Mouse (Mus musculus) embryo, embryonic 11 days (tissue): ENCODE data around the gene Tm9sf3.
A peak's percentile ranks its signal among the peaks of the same experiment; 100 is the strongest.
"Not testable (repeated sequence)": the region's sequence is repeated elsewhere in the genome, so short reads cannot be mapped to it uniquely, and the experiment has no call there.

ENCODE experiments used
- DNase-seq: peaks from one replicate; pipeline ENCODE4 v3.0.0-alpha.2; 2015

Gene Tm9sf3

DNA sequence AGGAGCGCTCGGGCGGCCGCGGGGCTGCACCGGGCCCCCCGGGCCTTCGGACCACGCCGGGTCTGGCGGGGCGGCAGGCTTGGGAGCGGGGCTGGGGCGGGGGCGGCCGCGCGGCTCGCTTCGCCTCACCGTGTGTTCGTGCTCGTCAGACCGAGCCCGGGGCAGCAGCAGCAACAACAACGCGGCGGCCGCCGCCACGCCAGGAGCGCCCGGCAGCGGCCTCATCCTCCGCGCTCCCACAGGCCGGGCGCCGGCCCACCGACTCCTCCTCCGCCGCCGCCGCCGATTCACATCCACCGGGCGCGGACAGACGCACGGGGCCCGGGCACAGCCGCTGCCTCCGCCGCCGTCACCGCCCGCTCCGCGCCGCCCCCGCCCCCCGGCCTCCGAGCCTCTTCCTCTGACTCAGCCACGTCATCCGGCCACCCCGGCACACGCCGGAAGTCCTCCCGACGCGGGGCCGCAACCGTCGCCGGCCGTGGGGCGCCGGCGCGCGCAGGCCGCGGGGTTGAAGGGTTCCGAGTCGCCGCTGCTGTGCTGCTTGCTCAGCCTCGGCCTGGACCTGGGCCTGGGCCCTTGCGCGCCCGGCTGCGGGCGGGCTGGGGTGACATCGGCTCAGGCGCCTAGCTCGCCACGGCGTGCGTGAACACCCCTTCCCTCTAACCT lies at the start of gene Tm9sf3:
TSS of gene Tm9sf3 (minus strand) at position 368 of the 666 bp plus-strand sequence.
- DNase-seq: peak; percentile 93

DNA sequence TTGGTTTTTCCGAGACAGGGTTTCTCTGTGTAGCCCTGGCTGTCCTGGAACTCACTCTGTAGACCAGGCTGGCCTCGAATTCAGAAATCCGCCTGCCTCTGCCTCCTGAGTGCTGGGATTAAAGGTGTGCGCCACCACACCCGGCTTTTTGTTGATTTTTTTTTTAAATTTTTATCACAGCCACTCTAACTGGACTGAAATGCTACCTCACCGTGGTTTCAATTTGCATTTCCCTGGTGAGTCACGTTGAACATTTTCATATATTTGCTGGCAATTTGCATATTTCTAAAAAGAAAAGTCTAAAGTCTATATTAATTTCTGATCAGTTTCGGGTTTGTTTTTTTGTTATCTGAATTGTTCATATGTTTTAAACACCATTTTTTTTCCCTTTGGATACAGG lies 48.8 kb upstream of the Tm9sf3 start:
- DNase-seq: not testable (repeated sequence)

DNA sequence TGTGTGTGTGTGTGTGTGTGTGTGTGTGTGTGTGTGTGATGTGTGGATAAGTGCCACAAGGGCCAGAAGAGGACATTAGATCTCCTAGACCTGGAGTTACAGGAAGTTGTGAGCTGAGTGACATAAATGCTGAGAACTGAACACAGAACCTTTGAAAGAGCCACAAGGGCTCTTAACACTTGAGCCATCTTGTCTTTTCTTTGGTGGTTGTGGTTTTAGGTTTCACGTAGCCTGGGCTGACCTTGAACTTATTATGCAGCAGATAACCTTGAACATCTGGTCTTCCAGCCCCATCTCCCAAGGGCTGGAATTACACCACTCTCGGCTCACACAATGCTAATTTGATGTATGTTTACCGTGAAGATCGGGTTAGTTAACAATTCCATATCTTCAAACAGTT lies 48.2 kb upstream of the Tm9sf3 start:
- no peak for DNase-seq

DNA sequence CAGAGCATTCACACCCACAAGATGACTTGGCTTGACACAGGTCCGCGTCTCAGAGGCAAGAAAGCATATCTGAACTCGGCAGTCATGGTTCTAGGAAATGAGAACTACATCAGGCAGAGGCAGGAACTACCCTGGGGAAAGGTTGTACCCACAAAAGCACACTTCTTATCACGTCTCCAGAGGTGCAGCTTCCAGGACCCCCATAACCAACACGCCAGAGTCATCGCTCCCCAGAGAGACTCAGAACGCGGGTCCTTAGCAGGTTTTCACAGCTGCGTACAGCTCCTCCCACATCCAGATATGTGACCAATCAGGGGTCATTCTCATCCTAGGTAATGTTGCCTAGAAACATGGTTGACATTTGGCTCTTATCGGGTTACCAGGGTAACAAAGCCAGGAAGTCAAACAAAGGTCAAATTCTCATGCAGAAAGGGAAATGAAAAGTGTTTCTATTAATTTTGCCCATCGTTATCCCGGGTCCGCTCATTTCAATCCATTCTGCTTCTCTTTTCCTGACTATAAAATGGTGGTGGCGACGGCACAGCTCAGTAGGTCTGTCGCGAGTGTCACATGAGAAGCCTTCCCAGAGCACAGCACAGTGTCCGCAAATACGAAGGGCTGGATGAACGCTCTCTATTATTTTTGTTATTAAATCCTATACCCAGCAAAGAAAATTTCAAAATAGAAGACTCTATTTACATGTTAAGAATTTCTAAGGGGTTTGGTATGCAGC lies 47.3 kb upstream of the Tm9sf3 start:
- DNase-seq: peak; percentile 66

DNA sequence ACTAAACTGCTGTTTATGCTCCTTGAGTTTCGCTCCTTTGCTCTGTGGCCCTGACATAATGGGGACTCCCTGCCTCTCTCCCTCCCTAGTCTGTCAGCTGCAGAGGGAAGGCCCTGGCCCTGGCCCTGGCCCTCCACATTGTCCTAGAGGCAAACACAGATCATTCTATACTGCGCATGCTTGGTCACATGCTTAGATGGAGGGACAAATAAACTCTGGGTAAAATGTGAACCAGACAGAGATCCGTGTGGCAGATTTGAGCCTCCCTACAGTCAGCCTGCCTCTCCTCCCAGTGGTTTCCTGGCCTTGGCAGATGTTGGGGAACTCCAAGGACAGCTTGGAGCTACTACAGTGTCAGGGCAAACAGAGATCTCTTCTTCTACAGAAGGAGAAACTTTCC lies 40.1 kb upstream of the Tm9sf3 start:
- DNase-seq: no peak

DNA sequence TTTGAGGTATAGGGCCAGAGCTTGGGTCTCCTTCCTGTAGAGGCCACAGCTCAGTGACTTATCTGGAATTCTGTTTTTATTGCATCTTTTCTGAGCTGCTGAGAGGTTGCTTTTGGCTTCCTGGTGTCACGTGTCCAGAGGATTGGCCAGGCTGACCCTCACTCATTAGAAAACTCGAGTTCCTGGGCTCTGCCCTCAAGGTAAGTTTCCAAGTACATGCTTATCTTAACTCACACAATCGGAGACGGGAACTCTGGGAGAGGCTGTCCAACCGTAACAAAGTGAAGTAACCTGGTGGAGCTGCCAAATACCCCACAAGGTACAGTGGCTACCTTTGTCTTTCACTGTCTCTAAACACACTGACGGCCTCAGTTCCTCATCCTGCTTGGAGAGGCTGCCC lies 39.6 kb upstream of the Tm9sf3 start:
- DNase-seq: no peak

DNA sequence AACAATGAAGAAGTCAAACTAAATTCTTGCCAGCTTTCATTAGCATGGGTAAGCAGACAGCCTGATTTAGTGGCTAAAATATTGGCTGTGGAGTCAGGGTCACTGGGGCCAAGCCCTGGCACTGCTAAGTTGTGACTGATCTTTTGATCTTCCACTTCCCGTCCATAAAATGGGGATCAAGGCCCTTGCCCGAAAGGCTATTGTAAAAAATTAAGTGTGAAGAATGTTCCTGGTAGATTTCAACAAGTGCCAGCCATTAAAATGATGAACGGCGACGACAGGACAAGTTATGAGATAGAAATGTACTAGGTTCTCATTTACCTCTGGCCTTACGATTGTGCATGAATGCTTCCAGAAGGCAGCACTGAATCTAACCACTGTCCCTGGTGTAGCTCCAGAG lies 38.1 kb upstream of the Tm9sf3 start:
- peak; percentile 52 for DNase-seq

DNA sequence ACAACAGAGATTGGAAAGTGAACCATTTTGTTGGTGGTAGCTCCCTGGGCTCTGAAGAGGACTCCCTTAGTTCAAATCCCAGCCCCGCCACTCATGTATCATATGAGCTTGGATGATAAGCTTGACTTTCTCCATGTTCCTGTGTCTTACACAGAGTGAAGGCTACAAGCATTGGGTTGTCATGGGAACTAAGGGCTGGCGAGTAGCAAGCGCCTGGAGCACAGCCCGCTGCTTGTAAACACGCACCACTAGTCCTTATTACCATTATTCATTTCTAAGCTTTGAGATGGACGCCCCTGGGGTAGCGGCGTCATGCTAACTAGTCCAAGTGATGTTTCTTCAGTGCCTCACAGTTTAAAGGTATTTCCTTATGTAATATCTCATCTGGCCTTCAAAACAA lies 35.6 kb upstream of the Tm9sf3 start:
- DNase-seq: no peak

DNA sequence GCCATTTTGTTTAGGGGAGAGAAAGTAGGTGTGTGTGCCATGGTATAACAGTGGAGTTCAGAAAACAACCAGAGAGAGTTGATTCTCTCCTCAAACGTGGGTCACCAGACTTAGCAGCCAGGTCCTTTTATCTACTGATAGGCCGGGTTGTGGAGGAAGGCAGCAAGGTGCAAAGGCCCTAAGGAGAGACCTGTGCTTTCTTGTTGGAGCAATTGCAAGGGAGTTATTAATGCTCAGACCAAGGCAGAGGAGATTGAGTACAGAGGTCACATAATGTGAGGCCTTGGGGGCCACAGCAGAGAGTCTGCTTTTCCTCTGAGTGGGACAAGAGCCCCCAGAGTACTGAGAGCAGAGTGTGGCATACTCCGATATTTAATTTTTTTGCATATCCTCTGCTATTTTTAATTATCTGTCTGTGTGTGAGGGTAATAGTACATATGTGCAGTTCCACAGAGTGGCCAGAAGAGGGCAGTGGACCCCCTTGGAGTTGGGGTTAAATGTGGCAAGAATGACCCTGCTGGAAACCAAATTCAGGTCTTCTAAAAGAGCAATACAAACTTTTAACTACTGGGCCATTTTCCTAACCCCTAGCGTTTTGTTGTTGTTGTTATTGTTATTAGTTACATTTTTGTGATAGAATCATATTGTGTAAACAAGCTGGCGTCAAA lies 27.3 kb upstream of the Tm9sf3 start:
- DNase-seq: no peak

DNA sequence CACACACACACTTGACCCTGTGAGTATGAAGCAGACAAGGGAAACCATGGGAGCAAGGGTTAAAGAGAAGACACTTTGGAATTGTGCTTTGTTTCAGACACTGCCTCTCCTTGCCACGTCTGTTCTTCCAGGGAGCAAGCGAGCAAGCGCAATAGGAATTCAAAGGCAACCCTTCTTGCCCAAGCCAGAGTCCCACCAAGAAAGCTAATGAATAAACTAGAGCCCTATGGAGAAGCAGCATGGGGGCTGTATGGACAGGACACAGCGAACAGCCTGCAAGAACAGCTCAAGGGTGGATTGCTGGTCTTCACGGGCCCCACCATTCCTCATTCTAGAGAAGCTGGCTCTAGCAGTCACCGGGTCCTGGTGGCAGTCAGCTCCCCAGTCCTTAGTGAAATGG lies 24.8 kb upstream of the Tm9sf3 start:
- no peak for DNase-seq

DNA sequence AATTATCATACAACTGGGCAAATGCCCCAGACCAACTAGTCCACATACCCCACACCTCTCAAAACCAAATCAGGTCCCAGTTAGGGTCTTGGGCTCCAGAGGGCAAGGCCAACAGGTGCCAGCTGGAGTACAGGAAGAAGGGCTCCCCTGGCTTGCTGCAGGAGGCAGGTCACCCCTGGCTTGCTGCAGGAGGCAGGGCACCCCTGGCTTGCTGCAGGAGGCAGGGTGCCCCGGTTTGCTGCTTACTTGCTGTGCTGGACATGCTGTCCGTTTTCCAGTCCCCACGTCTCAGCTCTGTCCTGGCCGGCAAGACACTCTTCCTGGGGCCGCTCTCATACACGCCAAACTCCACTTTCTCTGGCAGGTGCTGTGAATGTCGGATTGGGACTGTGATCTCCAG lies 23.4 kb upstream of the Tm9sf3 start:
- DNase-seq: no peak

DNA sequence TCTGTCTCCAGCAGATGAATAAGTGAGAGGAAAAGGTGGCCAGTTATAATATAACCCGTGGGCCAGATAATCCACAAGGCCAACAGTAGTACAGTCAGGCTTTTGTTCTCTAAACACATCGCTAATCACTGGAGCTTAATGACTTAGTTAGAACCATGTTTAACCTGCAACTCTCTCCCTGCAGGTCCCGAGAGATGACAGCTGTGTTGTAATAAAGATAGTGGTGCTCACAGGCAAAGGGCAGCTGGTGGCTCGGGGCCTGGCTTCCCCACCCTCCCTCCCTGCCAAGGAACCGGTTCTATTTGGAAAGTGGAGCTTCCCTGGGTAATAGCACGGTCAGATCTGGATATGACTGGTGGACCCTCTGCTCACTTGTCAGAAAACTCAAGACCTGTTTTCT lies 20.7 kb upstream of the Tm9sf3 start:
- no peak for DNase-seq

DNA sequence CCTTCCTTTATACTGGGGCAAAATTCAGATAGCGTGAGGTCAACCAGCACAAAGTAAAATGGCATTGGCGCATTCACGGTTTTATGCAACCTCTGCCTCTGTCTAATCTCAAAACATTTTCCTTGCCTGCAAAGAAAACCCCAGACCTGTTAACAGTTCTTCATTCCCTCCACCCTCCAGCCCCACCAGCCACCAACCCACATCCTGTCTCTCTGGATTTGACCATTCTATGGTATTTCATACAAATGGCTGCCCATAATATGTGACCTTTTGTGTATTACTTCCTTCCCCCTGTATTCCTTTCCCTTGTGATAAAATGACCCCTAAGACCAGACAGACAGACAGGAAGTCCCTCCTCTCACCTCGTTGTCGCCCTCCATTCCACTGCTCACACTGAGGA lies 18.9 kb upstream of the Tm9sf3 start:
- no peak for DNase-seq

DNA sequence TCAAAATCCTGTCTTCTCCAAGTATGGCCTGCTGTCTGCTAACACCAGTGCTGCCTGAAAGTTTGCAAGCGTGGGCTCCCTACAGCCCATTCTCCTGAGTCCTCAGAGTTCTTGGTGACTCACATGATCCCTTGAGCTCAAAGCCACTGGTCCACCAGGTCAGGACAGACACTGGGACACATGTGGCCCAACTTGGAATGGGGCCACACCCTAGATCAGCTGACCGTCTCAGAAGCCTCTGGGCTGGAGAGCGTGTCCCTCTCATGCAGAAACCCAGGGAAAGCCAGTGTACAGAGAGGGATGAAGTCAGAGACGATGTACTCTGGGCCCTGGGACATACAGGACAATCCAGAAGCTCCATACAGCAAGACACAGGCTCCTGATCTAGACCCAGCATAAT lies 18.4 kb upstream of the Tm9sf3 start:
- no peak for DNase-seq

DNA sequence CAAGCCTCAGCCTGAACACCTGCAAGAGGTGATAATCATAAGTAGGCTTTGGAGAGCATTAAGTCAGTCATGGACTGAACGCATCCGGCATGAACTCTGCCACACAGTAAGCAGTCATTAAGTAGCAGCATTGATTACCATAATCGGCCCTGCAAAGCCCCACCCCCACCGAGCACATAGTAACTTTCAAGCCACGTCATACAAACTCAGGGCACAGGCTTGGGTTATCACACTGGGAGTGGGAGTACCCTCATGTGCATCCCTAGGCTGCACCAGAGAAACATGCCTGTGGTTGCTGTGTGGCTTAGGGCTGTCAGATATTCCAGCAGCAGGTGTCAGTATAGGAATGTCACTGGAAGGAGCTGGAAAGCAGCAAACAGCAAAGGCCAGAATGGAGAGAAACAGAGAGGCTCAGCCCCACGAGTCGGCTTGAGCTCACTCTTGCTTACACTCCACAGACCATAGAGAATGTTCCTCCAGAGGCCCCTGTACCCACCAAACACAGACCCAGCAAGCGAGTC lies 16.0 kb upstream of the Tm9sf3 start:
- DNase-seq: no peak

DNA sequence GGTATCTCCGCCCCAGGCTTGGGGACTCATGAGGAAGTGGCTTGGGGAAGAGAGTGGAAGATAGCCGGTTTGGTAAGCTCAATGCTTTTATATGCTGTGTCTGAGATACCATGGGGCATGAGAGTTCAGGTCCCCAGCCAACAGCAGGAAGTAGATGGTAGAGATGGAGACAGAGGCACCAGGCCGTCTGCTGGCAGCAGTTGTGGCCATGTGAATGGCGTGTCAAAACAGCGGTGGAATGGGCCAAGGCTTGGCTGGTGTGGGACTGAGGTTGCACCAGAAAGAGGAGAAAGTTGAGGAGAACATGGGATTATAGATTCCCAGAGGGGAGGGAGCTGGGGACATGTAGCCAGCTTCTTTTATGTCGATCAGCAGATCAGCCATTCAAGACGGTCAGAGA lies 14.8 kb upstream of the Tm9sf3 start:
- DNase-seq: no peak

DNA sequence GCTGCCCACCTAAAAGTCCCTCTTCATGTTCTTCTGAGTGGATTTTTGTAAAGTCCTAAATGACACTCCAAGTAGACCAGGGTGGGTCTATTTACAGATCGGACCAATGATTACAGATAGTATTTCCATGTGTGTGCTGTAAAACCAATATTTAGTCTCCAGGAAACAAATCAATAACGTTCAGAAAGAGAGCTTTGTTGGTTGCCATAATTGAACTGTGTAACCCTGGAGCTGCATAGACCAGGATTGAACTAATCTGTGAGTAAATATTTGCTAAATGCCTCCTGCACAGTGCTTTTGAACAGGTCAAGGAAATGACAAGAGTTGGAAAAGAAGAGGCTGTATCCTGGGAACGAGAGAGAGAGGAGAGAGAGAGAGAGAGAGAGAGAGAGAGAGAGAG lies 11.8 kb upstream of the Tm9sf3 start:
- DNase-seq: no peak

DNA sequence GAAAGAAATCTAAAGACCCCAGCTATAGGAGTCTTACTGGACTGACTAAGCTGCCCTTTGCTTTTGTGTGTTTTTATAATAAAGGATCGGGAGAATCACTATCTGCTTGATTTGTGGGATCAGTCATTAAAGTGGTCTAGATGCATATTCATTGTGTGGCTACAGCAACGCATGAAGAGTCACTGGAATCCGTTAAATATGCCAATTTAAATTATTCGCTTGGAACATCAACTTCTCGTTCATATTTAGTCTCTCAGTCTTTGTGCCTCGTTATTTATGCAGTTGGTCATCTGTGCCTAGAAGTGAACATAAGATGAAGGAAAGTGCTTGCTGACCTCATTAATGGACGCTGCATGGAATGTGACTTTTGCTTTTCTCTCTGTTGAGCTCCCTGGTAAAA lies 7.1 kb upstream of the Tm9sf3 start:
- DNase-seq: no peak

DNA sequence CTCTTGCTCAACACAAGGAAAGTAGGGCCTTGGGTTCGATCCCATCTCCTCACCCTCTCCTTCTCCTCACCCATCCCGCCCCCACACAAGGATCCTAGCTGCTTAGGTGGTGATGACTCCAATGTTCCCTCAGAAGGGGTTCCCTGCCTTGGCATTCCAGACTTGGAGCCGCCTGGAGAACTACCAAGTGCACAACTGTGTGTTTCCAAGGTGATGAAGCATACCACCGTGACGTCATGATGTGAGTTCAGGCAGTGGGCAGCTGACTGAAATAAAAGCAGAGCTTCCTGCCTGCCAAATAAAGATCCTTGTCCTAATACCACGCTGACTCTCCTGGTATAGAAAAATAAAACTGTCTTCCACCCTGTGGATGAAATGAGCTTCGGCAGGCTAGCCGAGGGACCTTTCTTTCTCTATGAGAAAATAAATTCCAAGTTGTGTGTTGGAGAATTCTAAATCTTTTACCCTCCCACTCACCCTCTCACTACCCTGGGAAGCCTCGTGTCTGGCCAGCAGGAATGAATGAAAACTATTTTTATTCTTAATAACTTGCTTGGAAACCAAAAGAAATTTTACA lies 6.4 kb upstream of the Tm9sf3 start:
- DNase-seq: peak; percentile 28

DNA sequence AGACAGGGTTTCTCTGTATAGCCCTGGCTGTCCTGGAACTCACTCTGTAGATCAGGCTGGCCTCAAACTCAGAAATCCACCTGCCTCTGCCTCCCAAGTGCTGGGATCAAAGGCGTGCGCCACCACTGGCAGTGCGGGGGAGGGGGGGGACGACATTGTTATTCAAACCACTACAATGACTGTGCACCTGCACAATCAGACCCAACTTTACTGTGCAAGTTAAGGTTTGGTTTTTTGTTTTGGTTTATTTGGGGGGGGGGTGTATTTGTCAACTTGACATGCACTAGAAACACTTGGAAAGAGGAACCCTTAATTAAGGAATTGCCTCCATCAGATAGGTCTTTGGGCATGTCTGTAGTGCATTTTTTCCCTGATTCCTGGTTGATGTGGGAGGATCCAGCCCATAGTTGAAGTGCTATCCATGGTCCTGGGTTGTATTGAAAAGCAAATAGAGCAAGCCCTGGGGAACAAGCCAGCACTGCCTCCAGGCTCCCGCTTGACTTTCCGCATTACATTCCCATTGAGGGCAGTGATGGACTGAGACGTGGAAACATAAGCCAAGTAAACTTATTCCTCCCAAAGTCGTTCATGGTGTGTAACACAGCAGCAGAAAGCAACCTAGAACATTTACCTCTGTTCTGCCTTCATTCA lies 2.6 kb upstream of the Tm9sf3 start:
- no peak for DNase-seq

DNA sequence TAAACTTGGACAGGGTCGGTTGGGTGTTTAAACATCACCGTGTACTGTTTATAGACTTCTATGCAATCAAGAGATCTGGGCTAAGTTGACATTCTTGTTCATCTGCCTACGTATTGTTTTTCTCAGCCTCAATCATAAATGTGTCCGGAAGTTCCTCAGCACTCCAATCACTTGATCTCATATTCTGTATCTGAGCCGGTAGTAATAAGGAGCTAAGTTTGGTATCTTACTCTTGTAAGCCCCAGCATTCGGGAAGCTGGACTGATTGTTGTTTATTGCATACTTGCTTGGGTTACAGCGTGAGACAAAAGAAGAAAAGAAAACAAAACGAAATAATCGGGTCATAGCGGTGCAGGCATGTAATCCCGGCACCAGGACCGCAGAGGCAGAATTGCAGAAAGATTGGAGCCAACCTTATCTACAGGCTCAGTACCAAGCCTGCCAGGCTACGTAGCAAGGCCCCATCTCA lies 568 bp upstream of the Tm9sf3 start:
- DNase-seq: peak; percentile 9

DNA sequence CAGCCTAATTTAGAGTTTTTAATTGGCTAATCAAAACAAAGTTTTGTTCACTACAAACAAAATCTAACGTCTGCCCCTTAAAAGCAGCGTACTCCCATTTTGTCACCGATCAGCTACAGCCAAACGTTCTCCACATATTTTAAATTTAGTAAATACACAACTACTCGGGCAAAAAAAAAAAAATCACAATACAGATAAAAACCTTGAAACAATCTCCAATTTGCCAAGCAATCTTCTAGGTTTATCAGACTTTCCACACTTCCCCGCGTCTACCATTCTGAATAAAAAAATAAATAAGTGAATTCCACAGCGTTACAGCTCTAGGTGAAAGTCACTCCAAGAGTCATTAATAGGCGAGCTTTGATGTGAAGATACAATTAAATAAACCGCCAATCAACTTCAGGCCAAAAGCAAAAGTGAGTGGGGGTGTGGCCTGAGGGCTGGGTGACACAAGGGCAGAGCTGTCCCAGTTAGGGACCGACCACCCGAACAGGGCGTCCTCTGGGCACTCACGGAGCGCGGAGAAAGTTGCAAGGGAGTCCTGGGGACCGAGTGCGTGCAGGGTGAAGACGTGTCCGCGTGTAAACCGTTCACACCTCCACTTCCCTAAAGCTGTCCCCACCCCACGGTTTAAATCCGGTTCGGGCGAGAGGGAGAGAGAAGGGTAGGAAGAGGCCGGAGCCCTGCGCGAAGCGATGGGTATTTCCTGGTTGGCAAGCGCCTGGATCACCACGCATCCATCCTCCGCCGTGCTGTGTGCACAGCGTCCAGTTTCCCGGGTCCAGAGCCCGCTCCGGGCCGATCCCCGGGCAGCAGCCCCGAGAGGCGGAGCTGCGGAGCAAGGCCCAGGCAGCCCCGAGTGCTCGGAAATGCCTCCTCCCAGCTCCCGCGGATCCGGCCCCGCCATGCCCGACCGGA lies 826 bp downstream of the Tm9sf3 start:
- peak; percentile 80 for DNase-seq
